27 mouse cellular contexts compared by ENCODE assay signal in the genomic region with DNA sequence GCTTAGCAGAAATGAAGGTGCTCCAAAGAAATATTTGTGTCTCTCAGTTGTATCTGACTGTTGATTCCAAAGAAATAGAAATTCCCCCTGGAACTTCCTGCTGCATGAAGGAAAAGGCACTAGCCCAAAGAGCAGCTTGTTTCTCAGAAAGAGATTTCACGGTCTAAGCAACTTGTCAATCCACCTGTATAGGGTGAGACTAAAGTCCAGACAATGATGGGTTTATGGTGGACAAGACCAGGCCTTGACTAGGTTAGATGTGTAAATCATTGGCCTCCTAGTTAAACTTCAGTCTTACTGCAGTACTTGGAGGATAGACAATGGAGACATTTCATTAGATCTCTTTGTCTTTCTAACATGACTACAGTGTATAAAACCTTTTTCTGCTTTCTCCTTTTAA.
DNase-seq lines count a peak whose midpoint lies in the region; ATAC-seq lines count a peak whose summit lies in the region.
"Had no signal": no experiment of that assay in that cellular context is flagged by ENCODE, and none has a peak within 500 bp of the region (broad histone marks: within the 10 kb centered on the region; RNA-seq: fewer than 3 reads in every experiment).

No protein-coding gene starts in this region.

- no peaks in the 10 kb centered on the region for H3K27me3 ChIP-seq in forebrain, embryonic 12.5 days
- H3K27me3 ChIP-seq: embryonic facial prominence, embryonic 13.5 days; forebrain, embryonic 13.5 days; heart, embryonic 13.5 days had no signal

- no peak overlapping the region for H3K9ac ChIP-seq in forebrain, embryonic 12.5 days
- H3K9ac ChIP-seq: embryonic facial prominence, embryonic 13.5 days; forebrain, embryonic 13.5 days; heart, embryonic 13.5 days had no signal

- no peak overlapping the region for H3K4me2 ChIP-seq in forebrain, embryonic 12.5 days
- H3K4me2 ChIP-seq: embryonic facial prominence, embryonic 13.5 days; forebrain, embryonic 13.5 days; heart, embryonic 13.5 days had no signal

- no peak overlapping the region for H3K27ac ChIP-seq in forebrain, embryonic 12.5 days
- H3K27ac ChIP-seq: embryonic facial prominence, embryonic 10.5 days; embryonic facial prominence, embryonic 13.5 days; forebrain, embryonic 13.5 days; heart, adult 2 months; heart, embryonic 10.5 days; heart, embryonic 13.5 days had no signal

- WGBS in forebrain, embryonic 12.5 days, result 87% methylated on average over 1 of the region's 1 CpGs

- DNase-seq in kidney, adult 11 months, result peak; percentile 22
- no peak for DNase-seq in kidney, postnatal 4 days
- peak; percentile 54 for DNase-seq in kidney, adult 9 months
- no peak for DNase-seq in kidney, postnatal 25 days
- peak; percentile 3 for DNase-seq in kidney, postnatal 14 days
- no peak for DNase-seq in liver
- DNase-seq: adrenal gland, adult 8-10 months; adrenal gland, postnatal 25 days; cerebellum, adult 11-12 months; cerebellum, adult 8-10 months; cerebellum, postnatal 10 days; cerebellum, postnatal 36 days; embryo, embryonic 11 days; gastrocnemius, postnatal 10 days; gastrocnemius, postnatal 36 days; heart, adult 2 months; heart, postnatal 14 days; heart, postnatal 4 days had no signal

- no peaks in the 10 kb centered on the region for H3K9me3 ChIP-seq in forebrain, embryonic 12.5 days
- H3K9me3 ChIP-seq: embryonic facial prominence, embryonic 10.5 days; embryonic facial prominence, embryonic 13.5 days; forebrain, embryonic 13.5 days; heart, embryonic 10.5 days; heart, embryonic 13.5 days had no signal

- no peak for ATAC-seq in forebrain, embryonic 12.5 days (ENCODE audit: low FRiP score)
- ATAC-seq: activated CD4-positive, CD25-positive, alpha-beta regulatory T cell, adult 4 months; forebrain, embryonic 13.5 days; forebrain, embryonic 16.5 days had no signal

- no peaks in the 10 kb centered on the region for H3K36me3 ChIP-seq in forebrain, embryonic 12.5 days (replicated peaks)
- H3K36me3 ChIP-seq: embryonic facial prominence, embryonic 10.5 days; embryonic facial prominence, embryonic 13.5 days; heart, embryonic 10.5 days; heart, embryonic 13.5 days had no signal

- no peaks in the 10 kb centered on the region for H3K4me1 ChIP-seq in forebrain, embryonic 12.5 days
- H3K4me1 ChIP-seq: embryonic facial prominence, embryonic 10.5 days; embryonic facial prominence, embryonic 13.5 days; forebrain, embryonic 13.5 days; heart, embryonic 10.5 days; heart, embryonic 13.5 days had no signal

- H3K4me3 ChIP-seq in forebrain, embryonic 12.5 days (replicated peaks), result no peak overlapping the region
- H3K4me3 ChIP-seq: embryonic facial prominence, embryonic 10.5 days; embryonic facial prominence, embryonic 13.5 days; erythroblast, embryonic 14.5 days; forebrain, embryonic 13.5 days; heart, adult 2 months; heart, embryonic 10.5 days; heart, embryonic 13.5 days had no signal

Comparison
In these comparisons a context has a peak if more than half of its experiments do, and no peak if none do; other contexts are left out.
1. DNase-seq: peak in kidney, adult 11 months (single experiment), kidney, adult 9 months (single experiment) and kidney, postnatal 14 days (single experiment); none in kidney, postnatal 4 days (0 of 2), kidney, postnatal 25 days (0 of 2) and liver (single experiment).